Mouse (Mus musculus): ENCODE results near the gene Dvl2. TPM values are rescaled to one million over a fixed set of nuclear protein-coding genes. Genes with fewer than 3 reads are reported as not detected.

Dvl2 gene
- polyA plus RNA-seq, 1 experiment from 2014 or later, result 47.3 TPM

DNA sequence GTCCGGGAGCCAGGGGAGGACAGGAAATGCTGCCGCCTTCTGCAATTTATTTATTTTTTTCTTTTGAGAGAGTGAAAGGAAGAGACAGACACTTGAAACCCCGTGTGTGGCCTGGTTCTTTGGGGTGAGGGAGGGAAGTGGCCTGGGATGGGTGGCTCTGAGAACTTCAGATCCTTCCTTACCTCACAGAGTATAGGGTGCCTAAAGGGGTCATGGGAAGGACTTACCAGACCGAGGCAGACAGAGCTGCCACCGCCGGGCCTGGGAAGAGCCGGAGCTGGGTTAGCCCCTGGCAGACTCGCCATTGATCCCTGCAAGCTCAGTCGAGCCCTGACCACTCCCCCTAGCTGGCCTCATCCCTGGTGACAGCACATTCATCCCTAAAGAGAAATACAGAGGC, 45.0 kb downstream of the Dvl2 start:
- ATAC-seq (ENCODE audit: insufficient number of reproducible peaks, low FRiP score, low TSS enrichment, low read depth), result no peak
- Histone ChIP-seq H3K27me3 (ENCODE audit: control insufficient read depth, insufficient read depth, low read length) (no peaks in the 10 kb centered on the region), H3K9ac (ENCODE audit: low read length) (no peak overlapping the region), H3K36me3 (ENCODE audit: control insufficient read depth, insufficient read depth, low read length) (peaks cover 6% of the 10 kb centered on the region), H3K4me1 (ENCODE audit: control insufficient read depth, insufficient read depth, low read length) (no peaks in the 10 kb centered on the region), H3K9me3 (ENCODE audit: control insufficient read depth, low read length) (no peaks in the 10 kb centered on the region), H3K27ac (replicated peaks; ENCODE audit: low read depth, low read length) (no peak overlapping the region), H3K4me3 (ENCODE audit: low read depth, low read length) (no peak overlapping the region), H3K4me2 (ENCODE audit: low read depth, severe bottlenecking) (no peak overlapping the region)
- DNase-seq (ENCODE audit: low spot score), result no peak
- WGBS, result 41% methylated on average over 9 of the region's 9 CpGs

DNA sequence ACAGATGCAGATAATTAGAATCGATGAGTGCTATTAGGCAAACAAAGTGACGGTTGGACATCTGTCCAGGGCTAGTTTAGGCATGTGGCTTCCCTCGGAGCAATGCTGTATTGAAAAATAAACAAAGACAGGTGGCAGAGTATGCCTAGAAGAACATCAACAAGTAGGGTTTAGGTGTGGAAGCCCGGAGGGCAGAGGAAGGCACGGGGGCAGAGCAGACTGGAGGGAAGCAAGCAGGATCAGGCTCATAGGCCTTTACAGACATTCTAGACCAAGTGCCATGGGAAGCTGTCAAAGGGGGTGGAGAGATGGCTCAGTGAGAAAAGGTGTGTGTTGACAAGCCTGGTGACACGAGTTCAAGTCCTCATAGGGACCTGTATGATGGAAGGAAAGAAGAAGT, 49.0 kb downstream of the Dvl2 start:
- Histone ChIP-seq H3K4me3 (ENCODE audit: low read depth, low read length) (no peak overlapping the region), H3K4me2 (ENCODE audit: low read depth, severe bottlenecking) (no peak overlapping the region), H3K27me3 (ENCODE audit: control insufficient read depth, insufficient read depth, low read length) (no peaks in the 10 kb centered on the region), H3K9ac (ENCODE audit: low read length) (no peak overlapping the region), H3K4me1 (ENCODE audit: control insufficient read depth, insufficient read depth, low read length) (no peaks in the 10 kb centered on the region), H3K9me3 (ENCODE audit: control insufficient read depth, low read length) (no peaks in the 10 kb centered on the region), H3K27ac (replicated peaks; ENCODE audit: low read depth, low read length) (no peak overlapping the region), H3K36me3 (ENCODE audit: control insufficient read depth, insufficient read depth, low read length) (peaks cover under 1% of the 10 kb centered on the region)
- ATAC-seq (ENCODE audit: insufficient number of reproducible peaks, low FRiP score, low TSS enrichment, low read depth), result no peak
- 60% methylated on average over 6 of the region's 6 CpGs for WGBS
- no peak for DNase-seq (ENCODE audit: low spot score)

DNA sequence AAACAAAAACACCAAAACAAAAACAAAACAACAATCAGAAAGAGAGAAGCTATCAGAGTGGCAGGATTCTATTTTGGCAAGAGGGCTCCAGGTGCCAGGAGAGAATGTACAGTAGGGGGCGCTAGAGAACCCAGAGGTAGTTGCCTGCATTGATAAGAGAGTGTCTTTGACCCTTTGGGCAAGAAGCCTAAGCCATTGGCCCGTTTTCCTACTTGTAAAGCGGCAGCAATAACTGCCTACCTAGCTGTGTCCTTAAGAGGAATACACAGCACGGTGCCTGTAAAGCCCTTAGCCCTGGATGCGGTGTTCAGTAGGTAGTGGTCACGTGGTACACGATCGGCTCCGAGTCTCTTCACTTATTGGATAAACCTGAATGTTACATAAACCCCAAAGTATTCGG, 49.4 kb downstream of the Dvl2 start:
- no peak overlapping the region for H3K4me2 ChIP-seq (ENCODE audit: low read depth, severe bottlenecking)
- no peaks in the 10 kb centered on the region for H3K4me1 ChIP-seq (ENCODE audit: control insufficient read depth, insufficient read depth, low read length)
- no peaks in the 10 kb centered on the region for H3K27me3 ChIP-seq (ENCODE audit: control insufficient read depth, insufficient read depth, low read length)
- no peak overlapping the region for H3K4me3 ChIP-seq (ENCODE audit: low read depth, low read length)
- H3K36me3 ChIP-seq (ENCODE audit: control insufficient read depth, insufficient read depth, low read length), result no peaks in the 10 kb centered on the region; the same call in 1 of the 2 replicates
- no peak for DNase-seq (ENCODE audit: low spot score)
- no peak for ATAC-seq (ENCODE audit: insufficient number of reproducible peaks, low FRiP score, low TSS enrichment, low read depth)
- 48% methylated on average over 10 of the region's 10 CpGs for WGBS
- no peak overlapping the region for H3K27ac ChIP-seq (replicated peaks; ENCODE audit: low read depth, low read length)
- H3K9me3 ChIP-seq (ENCODE audit: control insufficient read depth, low read length), result no peaks in the 10 kb centered on the region
- H3K9ac ChIP-seq (ENCODE audit: low read length), result no peak overlapping the region

DNA sequence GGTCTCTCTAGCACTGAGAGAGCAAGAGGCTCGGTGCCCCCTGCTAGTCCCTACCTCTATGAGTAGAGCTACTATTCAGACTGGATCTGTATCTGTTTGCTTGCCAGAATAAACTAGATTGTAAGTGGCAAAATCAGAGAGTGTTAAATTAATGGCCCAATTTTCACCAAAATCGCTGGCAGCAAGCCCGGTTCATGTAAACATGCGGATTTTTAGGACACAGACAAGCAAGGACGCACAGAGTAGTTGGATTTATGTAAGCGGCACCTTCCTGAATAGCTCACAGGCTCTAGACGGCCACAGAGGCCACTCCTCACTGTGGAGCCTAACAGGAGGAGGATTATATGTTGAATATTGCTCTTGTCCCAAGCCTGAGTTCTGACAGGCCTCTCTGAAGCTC, 52.8 kb downstream of the Dvl2 start:
- H3K4me2 ChIP-seq (ENCODE audit: low read depth, severe bottlenecking), result no peak overlapping the region
- WGBS, result 74% methylated on average over 7 of the region's 7 CpGs
- DNase-seq (ENCODE audit: low spot score) (no peak), ATAC-seq (ENCODE audit: insufficient number of reproducible peaks, low FRiP score, low TSS enrichment, low read depth) (no peak)
- H3K9ac ChIP-seq (ENCODE audit: low read length), result no peak overlapping the region
- peaks cover 3% of the 10 kb centered on the region; the same call in 1 of the 2 replicates for H3K4me1 ChIP-seq (ENCODE audit: control insufficient read depth, insufficient read depth, low read length)
- no peaks in the 10 kb centered on the region for H3K9me3 ChIP-seq (ENCODE audit: control insufficient read depth, low read length)
- no peak overlapping the region for H3K4me3 ChIP-seq (ENCODE audit: low read depth, low read length)
- no peak overlapping the region for H3K27ac ChIP-seq (replicated peaks; ENCODE audit: low read depth, low read length)
- no peaks in the 10 kb centered on the region for H3K27me3 ChIP-seq (ENCODE audit: control insufficient read depth, insufficient read depth, low read length)
- no peaks in the 10 kb centered on the region for H3K36me3 ChIP-seq (ENCODE audit: control insufficient read depth, insufficient read depth, low read length)

DNA sequence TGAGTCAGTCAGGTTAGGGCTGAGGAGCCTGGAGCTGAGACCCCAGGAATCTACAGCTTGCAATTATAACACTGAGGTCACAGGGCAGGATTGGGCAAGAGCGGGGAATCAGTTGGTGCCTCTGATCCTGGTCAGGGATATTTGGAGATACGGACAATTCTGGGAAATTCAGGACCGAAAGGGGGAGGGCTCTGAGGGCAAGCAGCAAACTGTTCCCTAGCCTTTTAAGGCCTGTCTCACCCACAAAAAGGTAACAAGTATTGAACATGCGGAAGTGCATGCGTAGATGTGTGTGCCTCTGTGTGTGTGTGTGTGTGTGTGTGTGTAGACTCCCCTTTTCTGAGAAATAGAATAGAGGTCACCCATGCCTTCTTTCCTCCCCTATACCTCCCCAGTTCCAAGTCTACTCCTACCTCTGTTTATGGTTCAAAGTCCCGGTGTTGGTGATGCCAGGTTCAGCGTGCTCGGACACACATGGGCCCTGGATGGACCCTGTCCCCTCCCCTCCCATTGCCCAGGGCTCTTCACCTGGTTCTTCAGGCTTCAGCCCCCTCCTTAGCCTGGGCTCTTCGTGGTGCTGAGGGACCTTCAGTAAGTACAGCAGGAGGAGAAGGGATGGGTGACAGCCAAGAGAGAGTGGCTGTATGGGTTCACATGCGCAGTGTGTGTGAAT, 53.6 kb downstream of the Dvl2 start, which contains the start of gene Asgr1:
Gene Asgr1 (plus strand): TSS at position 188 of the 673 bp plus-strand sequence.
- 86% methylated on average over 10 of the region's 10 CpGs for WGBS
- Histone ChIP-seq H3K36me3 (ENCODE audit: control insufficient read depth, insufficient read depth, low read length) (no peaks in the 10 kb centered on the region), H3K4me3 (ENCODE audit: low read depth, low read length) (no peak within 1 kb of the TSS), H3K27me3 (ENCODE audit: control insufficient read depth, insufficient read depth, low read length) (no peaks in the 10 kb centered on the region), H3K4me2 (ENCODE audit: low read depth, severe bottlenecking) (no peak within 1 kb of the TSS), H3K9me3 (ENCODE audit: control insufficient read depth, low read length) (no peaks in the 10 kb centered on the region), H3K27ac (replicated peaks; ENCODE audit: low read depth, low read length) (no peak within 1 kb of the TSS), H3K4me1 (ENCODE audit: control insufficient read depth, insufficient read depth, low read length) (peaks cover 3% of the 10 kb centered on the region; the same call in 1 of the 2 replicates), H3K9ac (ENCODE audit: low read length) (no peak within 1 kb of the TSS)
- no peak for DNase-seq (ENCODE audit: low spot score)
- ATAC-seq (ENCODE audit: insufficient number of reproducible peaks, low FRiP score, low TSS enrichment, low read depth), result no peak

DNA sequence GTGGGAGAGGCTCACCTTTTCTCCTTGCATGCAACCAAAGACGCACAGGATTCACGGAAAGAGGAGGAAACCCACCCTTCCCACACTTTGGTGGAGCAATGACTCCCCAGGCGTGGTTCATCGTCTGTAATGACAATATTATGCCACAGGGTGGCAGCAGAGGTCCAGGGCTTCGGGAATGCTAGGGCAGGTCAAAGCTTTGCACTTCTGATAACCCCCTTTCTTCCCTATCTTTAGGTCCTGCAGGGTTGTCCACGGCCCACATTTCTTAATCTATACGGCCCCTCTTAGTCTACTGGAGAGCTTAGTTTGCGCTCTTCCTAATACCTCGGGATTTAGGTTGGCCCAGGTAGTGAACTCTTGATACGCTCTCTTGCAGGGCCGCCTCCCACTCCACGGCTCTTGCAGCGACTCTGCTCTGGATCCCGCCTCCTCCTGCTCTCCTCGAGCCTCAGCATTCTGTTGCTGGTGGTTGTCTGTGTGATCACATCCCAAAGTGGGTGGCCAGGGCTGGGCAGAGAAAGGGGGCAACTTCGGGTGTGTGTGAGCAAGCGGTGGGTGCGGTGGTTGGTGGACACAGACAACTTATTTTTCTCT, 55.3 kb downstream of the Dvl2 start:
- 25% methylated on average over 18 of the region's 18 CpGs for WGBS
- Histone ChIP-seq H3K36me3 (ENCODE audit: control insufficient read depth, insufficient read depth, low read length) (no peaks in the 10 kb centered on the region), H3K4me1 (ENCODE audit: control insufficient read depth, insufficient read depth, low read length) (peaks cover 3% of the 10 kb centered on the region; the same call in 1 of the 2 replicates), H3K9ac (ENCODE audit: low read length) (no peak overlapping the region), H3K9me3 (ENCODE audit: control insufficient read depth, low read length) (no peaks in the 10 kb centered on the region), H3K4me2 (ENCODE audit: low read depth, severe bottlenecking) (no peak overlapping the region), H3K4me3 (ENCODE audit: low read depth, low read length) (no peak overlapping the region), H3K27me3 (ENCODE audit: control insufficient read depth, insufficient read depth, low read length) (no peaks in the 10 kb centered on the region), H3K27ac (replicated peaks; ENCODE audit: low read depth, low read length) (no peak overlapping the region)
- DNase-seq (ENCODE audit: low spot score), result peak; percentile 90
- no peak for ATAC-seq (ENCODE audit: insufficient number of reproducible peaks, low FRiP score, low TSS enrichment, low read depth)

DNA sequence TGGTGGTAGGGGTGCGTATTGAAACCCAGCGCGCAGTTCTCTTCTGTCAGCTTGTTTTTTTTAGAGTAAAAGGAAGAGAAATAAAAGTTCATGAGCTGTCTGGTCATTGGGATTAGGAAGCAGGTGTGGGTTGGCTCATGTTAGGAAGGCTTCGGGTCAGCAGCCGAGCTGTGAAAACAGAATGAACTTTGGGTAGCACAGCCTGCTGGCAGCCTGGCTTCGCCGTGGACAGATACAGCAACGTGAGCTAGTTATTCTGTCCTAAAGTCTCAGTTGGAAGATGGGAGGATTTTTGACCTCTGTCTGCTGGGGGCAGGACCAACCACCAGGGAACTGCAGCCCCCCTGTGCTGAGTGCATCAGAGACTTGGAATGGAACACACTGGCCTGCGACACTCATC, 57.4 kb downstream of the Dvl2 start:
- Histone ChIP-seq H3K9me3 (ENCODE audit: control insufficient read depth, low read length) (no peaks in the 10 kb centered on the region; the same call in 1 of the 2 replicates), H3K9ac (ENCODE audit: low read length) (no peak overlapping the region), H3K4me1 (ENCODE audit: control insufficient read depth, insufficient read depth, low read length) (peaks cover 3% of the 10 kb centered on the region; the same call in 1 of the 2 replicates), H3K4me2 (ENCODE audit: low read depth, severe bottlenecking) (no peak overlapping the region), H3K27me3 (ENCODE audit: control insufficient read depth, insufficient read depth, low read length) (no peaks in the 10 kb centered on the region), H3K36me3 (ENCODE audit: control insufficient read depth, insufficient read depth, low read length) (no peaks in the 10 kb centered on the region), H3K4me3 (ENCODE audit: low read depth, low read length) (no peak overlapping the region), H3K27ac (replicated peaks; ENCODE audit: low read depth, low read length) (no peak overlapping the region)
- ATAC-seq (ENCODE audit: insufficient number of reproducible peaks, low FRiP score, low TSS enrichment, low read depth), result no peak
- DNase-seq (ENCODE audit: low spot score), result no peak
- WGBS, result 86% methylated on average over 9 of the region's 9 CpGs

DNA sequence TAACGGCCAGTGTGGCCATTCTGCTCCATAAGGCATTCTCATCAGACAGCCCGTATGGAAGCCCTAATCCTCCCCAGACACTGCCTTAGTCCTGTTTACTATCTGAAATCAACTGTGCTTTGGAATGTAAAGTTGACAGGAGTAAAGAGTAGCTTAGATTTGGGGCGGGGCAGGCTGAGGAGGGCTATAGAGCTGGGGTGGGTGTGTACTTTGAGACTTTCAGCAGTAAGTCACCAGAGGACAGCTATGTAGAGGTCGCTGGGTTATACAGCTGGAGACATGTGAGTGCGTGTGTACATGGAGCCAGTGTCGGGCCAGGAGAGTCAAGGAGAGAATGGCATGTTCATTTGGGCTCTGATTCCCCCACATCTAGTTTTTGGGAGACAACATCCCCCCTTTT, 59.5 kb downstream of the Dvl2 start:
- no peak for DNase-seq (ENCODE audit: low spot score)
- no peak for ATAC-seq (ENCODE audit: insufficient number of reproducible peaks, low FRiP score, low TSS enrichment, low read depth)
- 53% methylated on average over 6 of the region's 6 CpGs for WGBS
- H3K27ac ChIP-seq (replicated peaks; ENCODE audit: low read depth, low read length), result no peak overlapping the region
- no peaks in the 10 kb centered on the region for H3K36me3 ChIP-seq (ENCODE audit: control insufficient read depth, insufficient read depth, low read length)
- peaks cover 2% of the 10 kb centered on the region for H3K9me3 ChIP-seq (ENCODE audit: control insufficient read depth, low read length)
- H3K4me1 ChIP-seq (ENCODE audit: control insufficient read depth, insufficient read depth, low read length), result peaks cover 3% of the 10 kb centered on the region; the same call in 1 of the 2 replicates
- H3K27me3 ChIP-seq (ENCODE audit: control insufficient read depth, insufficient read depth, low read length), result no peaks in the 10 kb centered on the region
- H3K4me2 ChIP-seq (ENCODE audit: low read depth, severe bottlenecking), result no peak overlapping the region
- no peak overlapping the region for H3K9ac ChIP-seq (ENCODE audit: low read length)
- H3K4me3 ChIP-seq (ENCODE audit: low read depth, low read length), result no peak overlapping the region
